Mouse (Mus musculus) 3T3-L1 (cell line): Measurements from ENCODE around the gene Speer4f1.
"Not testable (repeated sequence)": the region's sequence is repeated elsewhere in the genome, so short reads cannot be mapped to it uniquely, and the experiment has no call there.

ENCODE experiments used
- DNase-seq: peaks from one replicate; pipeline ENCODE4 v3.0.0-alpha.2; 2015; ENCODE audit warnings: low read depth, low spot score

Gene Speer4f1

DNA sequence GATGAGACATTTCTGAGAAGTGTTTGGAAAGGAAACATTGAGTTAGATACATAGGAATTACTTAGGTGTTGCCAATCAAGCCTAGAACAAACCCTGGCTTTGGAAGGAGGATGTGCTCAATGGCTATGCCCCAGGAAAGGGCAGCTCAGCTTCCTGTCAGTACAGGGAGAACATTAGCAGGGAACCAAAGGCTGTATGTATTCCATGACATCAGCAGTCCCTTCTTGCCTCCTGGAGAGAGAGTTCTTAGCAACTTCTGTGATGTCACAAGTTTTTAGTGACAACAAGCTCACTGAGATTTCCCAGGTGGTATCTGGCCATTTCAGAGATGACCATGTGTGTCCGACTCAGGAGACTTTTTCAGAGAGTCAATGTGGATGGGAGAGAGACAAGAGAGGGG, at the start of gene Speer4f1:
TSS of gene Speer4f1 (plus strand) at position 301 of the 400 bp plus-strand sequence.
- not testable (repeated sequence) for DNase-seq

DNA sequence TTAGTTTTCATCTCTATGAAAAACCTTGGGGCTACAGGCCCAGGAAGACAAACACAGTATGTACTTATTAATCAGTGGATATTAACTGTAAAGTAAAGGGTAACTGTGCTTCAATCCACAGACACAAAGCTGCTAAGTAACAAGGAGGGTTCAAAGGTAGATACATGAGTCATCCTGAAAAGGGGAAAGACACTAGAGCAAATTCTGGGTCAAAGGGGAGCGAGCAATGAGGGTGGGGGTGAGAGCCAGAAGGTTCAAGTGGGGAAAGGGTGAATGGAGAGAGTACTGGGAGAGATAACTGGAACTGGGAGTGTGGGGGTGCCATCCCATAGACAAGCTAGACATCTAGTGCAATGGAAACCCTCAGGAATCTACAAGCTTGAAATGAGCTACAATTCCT, 49.0 kb upstream of the Speer4f1 start:
- no peak for DNase-seq

DNA sequence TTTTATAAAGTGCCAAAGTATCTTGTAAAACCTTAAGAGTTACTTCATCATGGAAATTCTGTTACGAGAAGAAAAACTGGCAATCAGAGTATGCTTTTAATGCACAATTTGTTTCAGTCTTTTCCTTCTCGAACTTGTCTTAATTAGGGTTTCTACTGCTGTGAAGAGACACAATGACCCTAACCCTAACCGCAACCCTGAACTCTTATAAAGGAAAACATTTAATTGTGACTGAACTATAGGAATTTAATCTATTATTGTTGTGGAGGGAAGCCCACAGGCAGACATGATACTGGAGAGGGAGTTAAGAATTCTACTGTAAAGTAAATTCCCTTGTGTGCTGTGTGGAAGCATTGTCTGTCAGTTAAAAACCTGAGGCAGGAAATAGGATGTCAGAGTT, 41.2 kb upstream of the Speer4f1 start:
- no peak for DNase-seq

DNA sequence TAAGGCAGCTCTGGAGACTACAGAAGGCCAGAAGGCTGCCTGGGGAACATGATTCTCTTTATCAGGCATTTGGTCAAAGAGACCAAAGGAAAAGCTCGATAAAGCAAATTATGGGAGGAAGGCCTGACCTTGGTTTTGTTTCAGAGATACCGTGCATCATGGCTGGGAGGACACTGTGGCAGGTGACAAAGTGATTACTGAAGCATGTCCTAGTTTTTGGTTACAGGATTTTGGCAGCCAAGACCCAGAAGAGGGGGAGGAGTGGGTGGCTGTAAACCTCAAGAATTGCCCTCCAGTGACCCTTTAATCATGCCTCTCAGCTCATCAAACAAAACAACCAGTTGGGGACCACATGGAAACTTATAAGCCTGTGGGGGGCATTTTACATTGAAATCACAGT, 39.7 kb upstream of the Speer4f1 start:
- no peak for DNase-seq

DNA sequence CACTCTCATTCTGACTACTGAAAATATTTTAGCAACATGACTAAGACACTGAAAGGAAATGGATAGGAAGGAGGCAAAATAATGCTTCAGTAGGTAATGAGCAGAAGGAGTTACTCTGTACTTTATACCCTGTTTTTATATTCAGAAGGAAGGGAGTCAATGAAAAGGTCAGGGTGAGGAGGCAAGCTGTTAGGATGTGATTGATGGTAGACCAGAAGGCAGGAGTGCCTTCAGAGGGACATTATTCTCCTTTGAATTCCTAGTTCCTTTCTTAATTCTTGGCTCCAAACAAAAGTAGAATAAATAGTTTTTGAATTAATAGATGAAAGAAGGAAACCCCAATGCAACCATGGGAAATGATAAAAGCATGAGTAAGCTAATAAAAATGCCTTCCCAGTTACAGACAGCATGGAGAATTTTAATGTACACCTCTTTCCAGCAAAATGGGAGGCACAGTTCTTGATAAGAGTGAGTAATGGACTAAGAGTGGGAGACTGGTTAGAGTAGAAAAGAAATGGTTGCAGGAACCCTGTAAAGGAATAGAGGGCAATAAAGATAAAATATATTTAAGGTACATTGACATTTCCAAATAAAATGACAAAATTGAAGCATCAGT, 36.3 kb upstream of the Speer4f1 start:
- peak; percentile 56 for DNase-seq

DNA sequence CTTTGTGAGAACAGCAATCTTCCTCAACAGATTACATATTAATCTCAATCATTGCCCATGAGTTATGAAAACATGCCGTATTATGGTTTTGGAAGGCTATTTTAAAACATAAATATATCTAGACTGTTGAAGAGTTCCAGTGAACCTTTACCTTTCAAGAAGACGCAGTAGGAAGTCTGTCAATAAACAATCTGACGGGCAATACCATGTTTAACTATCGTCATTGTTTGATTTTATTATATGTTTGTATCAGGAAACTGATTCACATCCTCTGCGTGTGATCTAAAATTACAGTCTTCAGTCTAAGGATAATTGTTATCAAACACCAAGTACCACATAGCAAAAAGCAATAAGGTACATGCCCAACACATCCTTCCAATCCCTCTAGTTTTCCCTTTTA, 21.8 kb upstream of the Speer4f1 start:
- no peak for DNase-seq

DNA sequence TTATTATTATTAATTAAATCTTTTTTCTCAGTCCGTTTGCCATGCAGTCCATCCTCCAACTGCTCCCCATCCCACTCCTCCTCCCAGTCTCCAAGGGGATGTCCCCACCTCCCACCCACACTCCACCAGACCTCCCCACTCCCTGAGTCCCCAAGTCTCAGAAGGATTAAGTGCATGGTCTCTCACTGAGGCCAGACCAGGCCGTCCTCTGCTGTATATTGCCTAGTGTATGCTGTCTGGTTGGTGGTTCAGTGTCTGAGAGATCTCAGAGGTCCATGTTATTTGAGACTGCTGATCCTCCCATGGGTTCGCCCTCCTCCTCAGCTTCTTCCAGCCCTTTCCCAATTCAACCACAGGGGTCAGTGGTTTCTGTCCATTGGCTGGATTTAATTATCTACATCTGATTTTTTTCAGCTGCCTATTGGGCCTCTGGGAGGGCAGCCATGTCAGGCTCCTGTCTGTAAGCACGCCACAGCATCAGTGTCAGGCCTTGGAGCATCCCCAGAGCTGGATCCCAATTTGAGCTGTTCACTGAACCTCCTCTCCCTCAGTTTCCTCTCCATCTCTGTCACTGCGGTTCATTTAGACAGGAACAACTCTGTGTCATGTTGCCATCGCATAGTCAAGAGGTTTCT, 20.8 kb upstream of the Speer4f1 start:
- peak; percentile 41 for DNase-seq

DNA sequence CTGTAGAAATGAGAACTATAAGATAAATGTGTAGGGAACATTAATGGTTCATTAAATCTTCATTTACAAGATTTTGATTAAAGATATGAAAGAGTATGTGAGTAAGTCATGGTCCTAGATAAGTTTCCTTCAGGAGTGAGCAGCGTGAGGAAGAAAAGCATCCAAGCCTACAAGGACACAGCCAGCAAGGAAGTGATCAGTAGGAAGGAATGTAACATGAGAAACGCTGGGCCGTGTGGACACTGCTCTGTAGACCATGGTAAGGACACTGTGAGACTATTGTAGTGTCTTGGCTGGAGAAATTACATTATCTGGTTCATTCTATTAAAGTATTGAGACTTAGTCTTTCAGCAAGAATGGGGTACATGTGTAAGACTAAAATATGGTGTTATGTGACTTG, 19.2 kb upstream of the Speer4f1 start:
- no peak for DNase-seq

DNA sequence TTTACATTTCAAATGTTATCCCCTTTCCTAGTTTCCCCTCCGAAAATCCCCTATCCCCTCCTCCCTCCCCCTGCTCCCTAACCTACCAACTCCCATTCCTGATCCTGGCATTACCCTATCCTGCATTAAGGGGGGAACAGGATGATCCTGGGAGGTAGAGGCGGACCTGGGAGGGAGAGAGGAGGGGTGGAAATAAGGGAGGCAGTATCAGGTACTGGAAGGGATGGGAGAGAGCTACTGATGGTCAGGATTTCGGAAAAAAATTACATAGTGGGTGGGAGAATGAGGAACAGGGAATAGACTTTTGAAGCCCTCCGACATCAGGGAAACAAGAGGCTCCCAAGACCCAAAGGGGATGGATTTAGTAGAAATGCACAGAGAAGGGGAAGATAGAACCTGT, 7.8 kb upstream of the Speer4f1 start:
- not testable (repeated sequence) for DNase-seq

DNA sequence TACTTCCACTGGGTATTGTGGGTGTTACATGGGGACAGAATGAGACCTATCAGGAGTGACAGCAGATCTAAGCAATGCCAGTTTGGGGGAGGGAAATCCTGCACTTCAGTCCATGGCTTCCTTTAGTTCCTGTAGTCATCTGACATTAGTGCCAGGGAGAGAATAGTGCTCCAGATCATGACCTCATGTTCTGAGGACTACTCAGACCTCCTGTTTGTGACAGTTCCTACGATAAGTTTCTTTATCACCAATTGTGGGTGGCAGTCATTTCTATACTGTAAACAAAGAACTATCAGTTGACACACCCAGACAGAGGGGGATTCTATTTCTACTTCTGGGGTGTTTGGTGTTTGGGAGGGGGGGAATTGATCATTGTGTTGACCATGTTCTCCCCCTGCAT, 578 bp downstream of the Speer4f1 start:
- DNase-seq: no peak

DNA sequence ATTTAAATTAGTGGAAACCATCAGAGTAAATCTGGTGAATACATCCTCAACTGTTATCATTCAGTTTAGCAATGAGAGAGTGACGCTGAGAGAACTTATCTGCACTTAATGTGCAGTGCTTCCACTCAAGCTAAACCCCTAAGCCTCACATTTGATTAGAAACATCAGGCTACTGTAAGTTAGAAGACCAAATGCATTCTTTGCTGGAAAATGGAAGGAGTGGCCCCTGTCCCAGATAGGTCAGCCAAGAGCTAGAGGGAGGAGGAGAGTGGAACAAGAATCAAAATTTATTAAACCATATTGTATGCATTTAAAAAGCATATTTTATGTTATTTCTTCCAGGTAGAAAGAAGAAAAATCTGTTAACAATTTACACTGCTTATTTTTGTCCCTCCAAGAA, 14.0 kb downstream of the Speer4f1 start:
- DNase-seq: no peak

DNA sequence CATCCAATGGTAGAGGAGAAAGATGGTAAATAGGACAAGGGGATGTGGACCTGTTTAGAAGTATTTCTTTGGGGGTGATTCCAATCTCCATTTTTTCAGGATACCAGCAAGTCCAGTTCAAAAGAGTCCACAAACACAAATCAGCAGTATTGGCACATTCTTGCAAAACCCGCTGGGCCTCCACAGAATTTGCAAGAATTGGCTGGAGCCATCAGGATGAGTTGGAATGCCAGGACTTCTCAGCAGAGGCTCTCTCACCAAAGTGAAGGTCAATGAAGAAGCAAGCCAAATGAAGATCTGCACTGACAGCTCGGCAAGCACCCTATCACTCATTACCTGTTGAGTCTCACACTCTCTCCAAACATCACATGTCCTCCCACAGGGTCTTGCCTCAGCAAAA, 19.7 kb downstream of the Speer4f1 start:
- DNase-seq: no peak

DNA sequence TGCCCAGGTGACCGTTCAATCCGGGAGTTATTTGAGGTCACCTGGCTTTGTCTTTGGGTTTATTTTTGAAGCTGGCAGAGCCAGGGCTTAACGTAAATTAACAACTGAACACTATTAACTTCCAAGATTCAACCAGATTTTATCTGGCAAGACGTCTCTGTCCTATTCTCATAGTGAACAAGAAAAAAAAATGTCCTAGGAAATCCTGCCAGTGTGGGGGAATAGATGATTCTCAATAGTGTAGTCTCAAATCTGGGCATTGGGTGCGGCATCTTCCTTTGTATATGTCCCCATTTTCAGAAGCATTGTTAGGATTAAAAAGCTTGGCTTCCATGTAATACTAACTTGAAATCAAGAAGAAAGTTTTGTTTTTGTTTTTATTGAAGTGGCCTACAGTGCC, 20.8 kb downstream of the Speer4f1 start:
- DNase-seq: no peak

DNA sequence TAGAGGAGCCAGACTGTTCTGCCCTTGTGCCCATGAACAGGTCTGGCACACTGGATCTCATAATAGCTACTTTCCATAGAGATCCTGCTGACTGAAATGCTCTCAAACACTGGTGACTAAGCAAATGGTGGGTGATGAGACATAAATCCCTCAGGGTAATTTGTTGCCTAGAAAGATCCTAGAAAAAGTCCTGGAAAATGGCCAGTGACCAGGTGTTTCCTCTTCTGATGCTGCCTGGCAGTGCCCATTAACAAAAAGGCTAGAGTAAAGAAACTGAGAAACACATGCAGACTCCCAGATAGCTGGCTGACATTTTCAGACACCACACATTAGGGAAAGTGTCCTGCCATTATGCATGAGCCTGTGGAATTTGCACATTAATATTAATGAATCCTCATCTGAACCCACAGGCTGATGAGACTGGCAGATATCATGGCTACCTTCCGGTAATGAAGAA, 24.0 kb downstream of the Speer4f1 start:
- DNase-seq: peak; percentile 64

DNA sequence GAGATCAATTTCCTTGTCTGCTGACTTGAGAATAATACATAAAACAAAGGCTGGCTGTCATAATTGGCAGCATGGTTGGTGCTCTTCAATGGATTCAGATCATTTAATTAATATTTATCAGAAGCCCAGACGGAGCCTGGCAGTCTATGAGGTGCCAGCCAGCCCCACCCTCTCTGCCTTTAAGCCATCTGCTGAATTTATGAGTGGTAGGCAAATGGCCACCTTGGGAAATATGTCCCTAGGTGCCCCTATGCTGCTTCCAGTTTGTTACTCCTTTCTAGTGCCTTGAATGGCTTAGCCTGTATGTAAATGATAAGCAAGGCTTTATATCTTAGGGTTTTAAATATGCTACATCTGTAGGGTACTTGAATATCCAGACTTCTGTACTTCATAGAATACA, 25.0 kb downstream of the Speer4f1 start:
- DNase-seq: no peak

DNA sequence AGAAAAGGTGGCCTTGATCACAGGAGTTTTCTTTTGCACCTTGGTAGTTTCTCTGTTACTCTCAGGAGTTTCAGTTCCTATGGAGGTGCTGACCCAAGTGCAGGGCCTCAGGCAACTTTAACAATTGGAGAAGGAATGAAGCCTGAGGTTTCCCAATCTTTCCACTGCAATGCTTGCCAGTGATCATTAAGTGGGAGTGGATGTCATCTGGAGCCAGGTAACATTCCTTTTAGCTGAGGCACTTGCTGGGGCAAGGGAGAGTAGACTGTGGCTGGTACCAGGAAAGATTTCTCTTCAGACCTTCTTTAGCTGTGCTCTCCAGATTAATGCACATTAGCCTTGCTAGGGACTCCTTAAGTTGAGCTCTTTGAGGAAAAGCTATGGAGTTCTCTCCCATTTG, 29.6 kb downstream of the Speer4f1 start:
- DNase-seq: peak; percentile 56

DNA sequence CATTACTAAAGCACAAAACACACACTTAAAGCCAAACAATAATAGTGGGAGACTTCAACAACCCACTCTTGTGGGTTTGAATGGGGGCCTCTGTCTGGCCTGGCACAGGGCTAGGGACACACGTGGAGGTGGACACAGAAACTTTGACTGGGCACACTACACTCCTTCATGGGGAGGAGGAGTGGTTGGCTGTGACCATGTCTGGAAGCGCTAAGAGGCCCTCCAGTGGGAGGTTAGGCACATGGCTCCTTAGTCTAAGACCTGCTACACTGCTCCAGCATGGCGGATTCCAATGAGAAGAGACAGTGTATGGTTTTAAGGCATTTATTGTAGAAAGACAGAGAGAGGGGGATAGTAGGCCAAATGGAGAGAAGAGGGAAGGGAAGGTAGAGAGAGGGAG, 32.1 kb downstream of the Speer4f1 start:
- DNase-seq: no peak
